Mouse (Mus musculus) limb, embryonic 14.5 days (tissue): ENCODE data around the gene Sbk3. TPM values are rescaled to one million over a fixed set of nuclear protein-coding genes. Genes with fewer than 3 reads are reported as not detected.
A peak's percentile ranks its signal among the peaks of the same experiment; 100 is the strongest.

Experiments
- ATAC-seq: fragments of 200-750 bp; cut with Nextera tagmentation; 2 replicates; pipeline ENCODE4 v1.8.0; 2017; ENCODE audit warnings: low read depth, moderate number of reproducible peaks, moderate TSS enrichment; ENCODE audit not compliant: low FRiP score
- DNase-seq: peaks from one replicate; pipeline ENCODE4 v3.0.0-alpha.2; 2015; ENCODE audit warnings: low spot score
- H3K27ac ChIP-seq: fragments of 300-500 bp; sonication (generic); replicated peaks from 2 replicates; pipeline ENCODE4 v1.5.1; 2014; ENCODE audit warnings: low read depth, mild to moderate bottlenecking, low read length, moderate library complexity, mixed read lengths
- H3K27me3 ChIP-seq: fragments of 300-500 bp; sonication (generic); 2 replicates; pipeline ENCODE4 v1.6.1; 2014; ENCODE audit warnings: low read length, mixed read lengths; ENCODE audit not compliant: control insufficient read depth, insufficient read depth
- H3K36me3 ChIP-seq: fragments of 300-500 bp; sonication (generic); 2 replicates; pipeline ENCODE4 v1.6.1; 2014; ENCODE audit warnings: mild to moderate bottlenecking, low read length, moderate library complexity, mixed read lengths; ENCODE audit not compliant: control insufficient read depth, insufficient read depth
- H3K4me1 ChIP-seq: fragments of 300-500 bp; sonication (generic); 2 replicates; pipeline ENCODE4 v1.6.1; 2014; ENCODE audit warnings: antibody characterized with exemption, low read length, mixed read lengths; ENCODE audit not compliant: control insufficient read depth, insufficient read depth
- H3K4me2 ChIP-seq: fragments of 300-500 bp; sonication (generic); replicated peaks from 2 replicates; pipeline ENCODE4 v1.6.1; 2014; ENCODE audit warnings: low read depth, mild to moderate bottlenecking, low read length, moderate library complexity; ENCODE audit not compliant: severe bottlenecking
- H3K4me3 ChIP-seq: fragments of 300-500 bp; sonication (generic); replicated peaks from 2 replicates; pipeline ENCODE4 v1.5.1; 2014; ENCODE audit warnings: low read length
- H3K9ac ChIP-seq: fragments of 300-500 bp; sonication (generic); 2 replicates; pipeline ENCODE4 v1.6.1; 2014; ENCODE audit warnings: mild to moderate bottlenecking, low read depth, low read length, moderate library complexity; ENCODE audit not compliant: severe bottlenecking
- H3K9me3 ChIP-seq: fragments of 300-500 bp; sonication (generic); 2 replicates; pipeline ENCODE4 v1.6.1; 2016; ENCODE audit warnings: low read length; ENCODE audit not compliant: control insufficient read depth
- POLR2A ChIP-seq: fragments of 200-500 bp; IDR thresholded peaks from 2 replicates; pipeline ENCODE4 v1.8.0; 2012; ENCODE audit warnings: inconsistent platforms, mild to moderate bottlenecking, moderate library complexity, borderline replicate concordance; ENCODE audit not compliant: insufficient read depth, insufficient read length; ENCODE audit errors: extremely low read depth
- WGBS: fragments of 180-500 bp; shearing (Covaris S2); extraction: QIAGEN DNeasy Blood & Tissue Kit; methylation state at CpG from one replicate; pipeline ENCODE4 v1.1.7; 2014; 5-methylcytosine and 5-hydroxymethylcytosine counted together
- polyA plus RNA-seq, 2 experiments: library from polyadenylated mRNA; depleted of rRNA in 1 of 2; stranded (reverse) in 1 of 2; unstranded in 1 of 2; fragments of >200 nt; fragmentation: Nextera tagmentation in 1 of 2; extraction: Ambion mirVana in 1 of 2; gene quantifications; 2 replicates each; pipeline versions ENCODE4 v1.2.1 to v1.2.3; 2012 to 2014

Gene Sbk3
- polyA plus RNA-seq, 2 experiments: 0.06 to 0.15 TPM

DNA sequence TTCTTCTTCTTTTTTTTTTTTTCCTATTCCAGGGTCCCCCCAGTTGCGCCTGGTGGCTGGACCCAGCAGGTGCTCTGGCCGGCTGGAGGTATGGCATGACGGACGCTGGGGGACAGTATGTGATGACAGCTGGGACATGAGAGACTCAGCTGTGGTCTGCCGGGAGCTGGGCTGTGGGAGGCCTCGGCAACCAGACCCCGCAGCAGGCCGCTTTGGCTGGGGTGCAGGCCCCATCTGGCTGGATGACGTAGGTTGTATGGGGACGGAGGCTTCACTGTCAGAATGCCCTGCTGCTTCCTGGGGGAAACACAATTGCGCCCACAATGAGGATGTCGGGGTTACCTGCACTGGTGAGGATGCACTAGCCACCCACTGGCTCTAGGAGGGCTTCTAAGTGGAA is 37.9 kb downstream of the Sbk3 start:
- H3K9me3 ChIP-seq: no peaks in the 10 kb centered on the region
- H3K27ac ChIP-seq: no peak overlapping the region
- DNase-seq: no peak
- no peak overlapping the region for H3K4me3 ChIP-seq
- no peak overlapping the region for H3K4me2 ChIP-seq
- TF ChIP-seq POLR2A: no peak
- H3K36me3 ChIP-seq: no peaks in the 10 kb centered on the region
- peak; percentile 29; the same call in 1 of the 2 replicates for ATAC-seq
- no peaks in the 10 kb centered on the region for H3K4me1 ChIP-seq
- H3K27me3 ChIP-seq: no peaks in the 10 kb centered on the region
- 0 out of 2 replicates have a peak overlapping the region, but pooled peaks have one; percentile 25 for H3K9ac ChIP-seq
- WGBS: 72% methylated on average over 12 of the region's 12 CpGs

DNA sequence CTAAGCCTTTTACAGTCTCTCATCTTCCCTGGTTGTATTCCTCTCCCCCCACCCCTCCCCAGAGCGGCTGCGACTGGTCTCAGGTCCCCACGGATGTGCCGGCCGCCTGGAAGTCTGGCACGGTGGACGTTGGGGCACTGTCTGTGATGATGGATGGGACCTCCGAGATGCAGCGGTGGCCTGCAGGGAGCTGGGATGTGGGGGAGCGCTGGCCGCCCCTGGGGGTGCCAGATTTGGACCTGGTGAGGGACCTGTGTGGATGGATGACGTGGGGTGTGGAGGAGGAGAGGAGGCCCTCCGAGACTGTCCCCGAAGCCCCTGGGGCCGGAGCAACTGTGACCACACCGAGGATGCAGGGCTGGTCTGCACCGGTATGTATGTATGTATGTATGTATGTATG is 42.6 kb downstream of the Sbk3 start:
- ATAC-seq (no peak), DNase-seq (no peak)
- Histone ChIP-seq H3K27me3 (no peaks in the 10 kb centered on the region), H3K9ac (no peak overlapping the region), H3K4me3 (no peak overlapping the region), H3K4me1 (peaks cover 38% of the 10 kb centered on the region), H3K27ac (no peak overlapping the region), H3K36me3 (no peaks in the 10 kb centered on the region), H3K4me2 (no peak overlapping the region), H3K9me3 (no peaks in the 10 kb centered on the region)
- TF ChIP-seq POLR2A: no peak
- 65% methylated on average over 17 of the region's 17 CpGs for WGBS

DNA sequence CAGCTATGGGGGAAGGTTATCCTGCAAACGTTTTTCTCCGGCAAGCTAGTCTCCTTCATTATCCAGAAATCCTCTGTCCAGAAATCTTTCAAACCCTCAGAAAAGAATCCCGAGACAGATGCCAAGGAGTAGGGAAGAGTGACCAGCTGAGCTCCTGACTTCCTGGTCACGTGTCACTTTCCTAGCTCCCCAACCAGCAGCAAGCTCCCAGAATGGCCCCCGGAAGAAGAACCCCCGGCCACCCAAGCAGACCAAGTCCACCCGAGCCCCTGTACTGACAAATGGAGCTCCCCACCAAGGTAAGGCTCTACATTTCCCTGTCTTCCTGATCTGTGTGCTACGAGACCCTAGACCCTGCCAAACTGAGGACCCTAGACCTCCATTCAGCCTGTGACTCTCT is 43.3 kb downstream of the Sbk3 start:
- 56% methylated on average over 8 of the region's 8 CpGs for WGBS

DNA sequence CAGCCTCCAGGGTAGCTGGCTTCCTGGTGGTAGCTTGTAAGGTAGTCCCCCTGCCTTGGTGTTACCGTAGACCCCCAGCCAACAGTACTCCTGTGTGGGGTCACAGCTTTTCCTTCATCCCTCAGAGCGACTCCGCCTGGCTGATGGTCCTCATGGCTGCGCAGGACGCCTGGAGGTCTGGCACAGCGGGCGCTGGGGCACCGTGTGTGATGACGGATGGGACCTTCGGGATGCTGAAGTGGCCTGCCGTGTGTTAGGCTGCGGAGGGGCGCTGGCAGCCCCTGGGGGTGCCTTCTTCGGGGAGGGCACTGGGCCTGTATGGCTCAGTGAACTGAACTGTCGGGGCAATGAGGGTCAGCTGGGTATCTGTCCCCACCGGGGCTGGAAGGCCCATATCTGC is 44.1 kb downstream of the Sbk3 start:
- H3K9ac ChIP-seq: peak overlapping the region; percentile 28; the same call in 1 of the 2 replicates
- no peaks in the 10 kb centered on the region for H3K36me3 ChIP-seq
- ATAC-seq (no peak), DNase-seq (no peak)
- WGBS: 69% methylated on average over 16 of the region's 16 CpGs
- H3K4me2 ChIP-seq: peak overlapping the region; percentile 14; the same call in 1 of the 2 replicates
- no peaks in the 10 kb centered on the region for H3K9me3 ChIP-seq
- no peak overlapping the region for H3K4me3 ChIP-seq
- H3K27ac ChIP-seq: no peak overlapping the region; the same call in 1 of the 2 replicates
- TF ChIP-seq POLR2A: no peak
- H3K27me3 ChIP-seq: no peaks in the 10 kb centered on the region
- peaks cover 48% of the 10 kb centered on the region for H3K4me1 ChIP-seq

More for the DNA sequence above, 43.3 kb downstream of the Sbk3 start:
- DNase-seq: no peak
- no peak for TF ChIP-seq POLR2A
- H3K9ac ChIP-seq: no peak overlapping the region
- no peaks in the 10 kb centered on the region for H3K36me3 ChIP-seq
- 0 out of 2 replicates have a peak overlapping the region, but pooled peaks have one; percentile 3 for H3K4me2 ChIP-seq
- H3K4me3 ChIP-seq: no peak overlapping the region
- H3K9me3 ChIP-seq: no peaks in the 10 kb centered on the region
- ATAC-seq: no peak
- H3K4me1 ChIP-seq: peaks cover 44% of the 10 kb centered on the region
- no peak overlapping the region; the same call in 1 of the 2 replicates for H3K27ac ChIP-seq
- H3K27me3 ChIP-seq: no peaks in the 10 kb centered on the region

DNA sequence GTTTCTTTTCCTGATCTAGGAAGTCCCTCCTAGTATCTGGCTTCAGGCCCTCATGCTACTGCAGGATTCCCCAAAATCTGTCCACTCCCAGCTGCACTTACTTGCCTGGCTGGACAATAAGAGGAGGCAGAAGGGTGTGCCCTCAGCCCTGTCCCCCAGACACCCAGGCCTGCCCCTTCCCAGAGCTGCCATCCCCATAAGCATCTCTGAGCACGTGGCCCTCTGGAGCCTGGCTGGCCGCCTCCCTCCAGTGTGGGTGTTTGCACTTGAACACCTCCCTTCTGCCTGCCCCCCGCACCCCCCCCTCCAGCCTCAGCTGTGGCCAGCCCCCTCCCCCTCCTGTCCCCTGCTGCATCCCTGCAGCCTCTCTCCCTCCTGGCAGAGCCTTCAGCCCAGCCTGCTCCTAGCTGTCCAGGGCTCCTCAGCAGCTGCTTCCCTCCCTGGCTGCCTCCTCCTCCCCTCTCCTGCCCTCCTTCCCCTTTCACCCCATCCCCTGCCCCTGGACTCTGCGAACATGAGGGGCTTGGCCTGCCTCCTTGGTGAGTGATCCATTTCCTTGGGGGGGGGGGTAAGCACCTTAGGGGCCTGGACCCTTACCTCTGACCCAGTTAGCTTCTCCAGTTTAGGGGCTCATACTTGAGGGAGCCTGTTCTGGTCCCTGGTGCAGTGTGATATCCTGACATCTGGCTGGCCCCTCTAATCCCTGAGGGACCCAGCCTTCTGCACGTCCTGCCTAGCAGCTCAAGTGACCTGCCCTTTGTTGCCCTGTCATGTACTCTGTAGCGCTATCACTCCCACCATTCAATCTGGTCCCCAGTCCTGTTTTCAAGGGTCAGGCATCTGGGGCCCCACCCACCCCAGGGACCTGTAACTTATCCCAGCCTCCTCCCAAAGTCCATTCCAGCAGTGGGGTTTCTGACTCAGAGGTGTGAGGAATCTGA is 45.3 kb downstream of the Sbk3 start, which contains the start of gene Ssc5d:
Gene Ssc5d (plus strand): TSS at position 345 of the 941 bp plus-strand sequence.
- DNase-seq (peak; percentile 64), ATAC-seq (peak; percentile 35)
- Histone ChIP-seq H3K4me1 (peaks cover 49% of the 10 kb centered on the region), H3K9me3 (no peaks in the 10 kb centered on the region), H3K36me3 (peaks cover 9% of the 10 kb centered on the region), H3K4me3 (peak within 1 kb of the TSS; percentile 33; the same call in 1 of the 2 replicates), H3K27ac (peak within 1 kb of the TSS; percentile 92), H3K9ac (peak within 1 kb of the TSS; percentile 55), H3K4me2 (peak within 1 kb of the TSS; percentile 87), H3K27me3 (no peaks in the 10 kb centered on the region)
- no peak for TF ChIP-seq POLR2A
- whole genome bisulfite sequencing: 23% methylated on average over 6 of the region's 6 CpGs
